Mouse (Mus musculus): ENCODE data around the gene Pgbd5. TPM values are rescaled to one million over a fixed set of nuclear protein-coding genes. Genes with fewer than 3 reads are reported as not detected.
A peak's percentile ranks its signal among the peaks of the same experiment; 100 is the strongest.

Gene Pgbd5
- total RNA-seq (2014; fragmentation: Nextera tagmentation) (not detected in 2 replicates), total RNA-seq (2017) (not detected in 2 replicates)

DNA sequence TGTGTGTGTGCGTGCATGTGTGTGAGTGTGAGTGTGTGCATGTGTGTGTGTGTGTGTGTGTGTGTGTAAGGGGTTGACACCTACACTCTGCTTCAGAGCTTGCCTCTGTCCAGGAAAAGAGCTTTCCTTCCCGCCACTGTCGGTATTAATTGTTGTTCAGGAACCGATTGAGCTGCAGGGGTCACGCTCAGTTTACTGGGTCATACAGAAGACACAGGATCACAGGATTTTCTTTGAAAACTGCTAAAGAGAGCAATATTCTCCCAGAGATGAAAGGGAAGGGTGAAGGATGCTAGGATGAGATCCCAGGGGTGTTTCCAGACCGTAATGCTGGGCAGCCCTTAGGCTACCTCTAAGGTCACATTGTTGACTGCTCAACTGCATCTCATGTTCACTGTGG, at the start of gene Pgbd5:
Gene Pgbd5 (minus strand): TSS at position 101 of the 400 bp plus-strand sequence.
- no peak for ATAC-seq (replicated peaks; ENCODE audit: poor library complexity, severe bottlenecking)

DNA sequence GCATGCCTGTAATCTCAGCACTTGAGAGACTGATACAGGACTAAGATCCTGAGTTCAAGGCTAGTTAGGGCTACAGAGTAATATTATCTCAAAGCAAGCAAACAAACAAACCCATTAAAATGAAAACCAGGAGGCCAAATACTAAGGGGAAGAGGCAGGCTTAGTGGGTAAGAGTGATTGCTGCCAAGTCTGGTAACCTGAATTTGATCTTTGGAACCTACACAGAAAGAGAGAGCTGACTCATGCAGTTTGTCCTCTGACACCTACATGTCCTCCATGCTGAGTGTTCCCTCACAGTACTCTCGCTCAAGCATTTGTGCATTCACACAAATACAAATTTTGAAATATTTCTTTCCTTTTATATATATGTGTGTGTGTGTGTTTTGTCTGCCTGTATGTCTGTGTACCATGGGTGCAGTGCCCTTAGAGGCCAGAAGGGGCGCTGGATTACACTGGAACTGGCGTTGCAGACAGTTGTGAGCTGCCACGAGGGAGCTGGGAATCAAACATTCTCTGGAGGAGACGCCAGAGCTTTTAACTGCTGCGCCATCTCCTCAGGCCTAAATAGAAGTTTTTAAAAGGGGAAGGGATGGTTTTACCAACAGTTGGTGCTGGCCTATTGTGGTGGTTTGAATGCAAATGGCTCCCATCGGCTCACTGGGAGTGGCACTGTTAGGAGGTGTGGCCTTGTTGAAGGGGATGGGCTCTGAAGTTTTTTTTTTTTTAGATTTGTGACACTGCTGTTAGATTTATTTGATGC, 44.1 kb upstream of the Pgbd5 start:
- no peak for ATAC-seq (replicated peaks; ENCODE audit: poor library complexity, severe bottlenecking)

DNA sequence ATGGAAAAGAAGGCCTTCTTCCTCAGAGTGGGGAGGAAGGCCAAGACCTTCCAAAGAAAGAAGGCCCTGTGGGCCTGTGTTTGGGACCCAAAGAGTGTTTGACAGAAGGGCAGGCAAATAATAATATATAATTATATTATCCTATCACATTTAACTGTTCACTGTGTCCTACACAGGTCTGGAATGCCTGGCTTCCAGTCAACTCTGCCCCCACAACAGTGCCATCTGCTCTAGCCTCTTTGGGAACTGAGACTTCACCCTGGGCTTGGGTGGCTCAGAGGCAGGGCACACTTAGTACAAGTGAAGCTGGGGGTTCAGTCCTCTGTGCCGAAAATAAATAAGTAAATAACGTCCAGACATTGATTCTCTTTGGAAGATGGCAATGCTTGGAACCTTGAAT, 43.3 kb upstream of the Pgbd5 start:
- ATAC-seq (replicated peaks; ENCODE audit: poor library complexity, severe bottlenecking) = no peak

DNA sequence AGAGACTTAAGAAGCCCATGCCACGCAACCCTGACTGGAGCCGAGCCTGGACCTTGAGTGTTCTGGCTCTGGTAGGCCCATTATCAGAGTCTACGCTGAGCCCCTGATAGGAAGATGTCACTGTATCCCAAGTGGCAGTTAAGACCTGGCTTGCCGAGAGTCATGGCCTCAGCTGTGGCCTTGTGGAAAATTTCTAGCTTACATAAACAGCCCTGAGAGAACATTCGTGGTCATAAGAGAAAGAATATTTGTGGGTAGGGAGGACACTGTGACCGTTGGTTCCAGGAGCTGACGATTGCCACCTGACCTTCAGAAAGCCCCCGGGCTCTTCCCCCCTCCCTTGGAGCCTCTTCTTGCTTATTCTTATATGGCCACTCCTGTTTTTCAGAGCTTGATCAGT, 40.9 kb upstream of the Pgbd5 start:
- no peak for ATAC-seq (replicated peaks; ENCODE audit: poor library complexity, severe bottlenecking)

DNA sequence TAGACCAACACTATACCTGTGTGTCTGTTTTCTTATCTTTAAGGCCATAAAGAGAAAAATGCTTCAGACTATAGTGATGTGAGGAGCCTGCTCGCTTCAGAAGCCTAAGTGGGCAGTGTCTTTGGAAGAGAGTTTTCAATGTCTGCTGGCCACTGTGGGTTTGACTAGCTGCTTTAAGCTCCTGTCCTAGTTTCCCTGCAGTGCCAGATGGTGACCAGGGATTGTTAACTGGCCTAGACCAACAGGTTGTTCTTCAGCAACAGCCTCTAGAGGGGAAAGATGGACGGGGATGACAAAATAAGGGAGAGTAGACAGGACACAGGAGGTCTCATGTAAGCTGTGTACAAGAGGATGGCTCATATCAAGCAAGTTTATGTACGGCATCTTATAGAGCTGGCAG, 39.8 kb upstream of the Pgbd5 start:
- no peak for ATAC-seq (replicated peaks; ENCODE audit: poor library complexity, severe bottlenecking)

GRCm38 (mm10) chr8:124476701-124477100, 37.2 kb upstream of the Pgbd5 start:
- no peak for ATAC-seq (replicated peaks; ENCODE audit: poor library complexity, severe bottlenecking)

GRCm38 (mm10) chr8:124475690-124476089, 36.2 kb upstream of the Pgbd5 start:
- no peak for ATAC-seq (replicated peaks; ENCODE audit: poor library complexity, severe bottlenecking)

GRCm38 (mm10) chr8:124464641-124465040, 25.2 kb upstream of the Pgbd5 start:
- no peak for ATAC-seq (replicated peaks; ENCODE audit: poor library complexity, severe bottlenecking)

DNA sequence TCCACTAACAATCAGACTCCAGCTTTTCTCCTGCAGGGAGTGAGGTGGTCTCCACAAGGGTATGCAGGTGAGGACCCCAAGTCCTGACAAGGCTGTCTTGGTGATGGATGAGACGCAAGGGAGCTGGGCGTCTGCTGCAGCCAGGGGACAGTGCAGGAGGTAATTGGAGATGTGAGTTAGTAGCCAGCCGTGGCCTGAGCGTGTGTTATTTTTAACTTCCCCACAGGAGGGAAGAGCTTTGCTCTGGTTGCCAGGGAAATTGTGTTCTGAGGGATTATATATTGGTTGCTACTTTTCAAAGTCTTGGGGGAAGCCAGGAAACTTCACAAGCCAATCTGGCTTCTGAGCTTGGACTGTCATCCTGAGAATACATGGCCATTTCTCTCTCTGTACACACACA, 23.7 kb upstream of the Pgbd5 start:
- no peak for ATAC-seq (replicated peaks; ENCODE audit: poor library complexity, severe bottlenecking)

DNA sequence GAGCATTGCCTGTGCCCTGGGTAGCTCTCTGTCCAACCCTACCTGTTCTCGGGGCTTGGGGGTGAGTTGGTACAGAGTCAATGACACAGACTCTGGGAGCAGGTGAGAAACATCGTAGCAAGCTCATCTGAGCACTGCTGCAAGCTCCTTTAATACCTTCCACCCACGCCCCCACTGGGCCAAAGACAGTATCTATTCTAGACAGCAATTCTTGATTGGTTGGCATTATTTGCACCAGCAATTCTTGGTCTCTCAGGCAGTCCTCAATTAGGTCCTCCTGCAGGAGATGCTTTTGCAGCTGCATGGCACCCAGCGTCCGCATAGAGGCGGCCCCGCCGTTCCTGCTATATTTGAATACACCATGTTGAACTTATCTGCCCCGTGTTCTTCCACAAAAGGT, 22.7 kb upstream of the Pgbd5 start:
- ATAC-seq (replicated peaks; ENCODE audit: poor library complexity, severe bottlenecking) = no peak

DNA sequence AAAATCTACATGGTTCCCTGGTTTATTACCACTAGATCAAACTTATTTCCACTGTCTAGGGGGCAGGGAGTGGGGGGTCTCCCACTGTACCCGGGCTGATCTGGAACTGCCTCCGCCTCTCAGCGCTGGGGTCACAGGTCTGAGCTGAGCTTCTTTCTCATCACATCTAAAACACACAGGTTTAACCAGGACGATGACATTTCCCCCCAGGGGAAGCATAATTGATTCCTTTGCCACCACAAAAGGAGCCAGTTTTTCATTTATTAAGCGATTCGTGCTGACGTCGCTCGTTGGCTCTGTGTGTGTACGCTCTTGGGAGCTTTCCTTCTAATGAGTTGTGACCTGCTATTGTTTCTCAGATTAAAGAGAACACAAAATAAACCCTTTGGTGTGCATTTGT, 21.6 kb upstream of the Pgbd5 start:
- ATAC-seq (replicated peaks; ENCODE audit: poor library complexity, severe bottlenecking) = no peak

DNA sequence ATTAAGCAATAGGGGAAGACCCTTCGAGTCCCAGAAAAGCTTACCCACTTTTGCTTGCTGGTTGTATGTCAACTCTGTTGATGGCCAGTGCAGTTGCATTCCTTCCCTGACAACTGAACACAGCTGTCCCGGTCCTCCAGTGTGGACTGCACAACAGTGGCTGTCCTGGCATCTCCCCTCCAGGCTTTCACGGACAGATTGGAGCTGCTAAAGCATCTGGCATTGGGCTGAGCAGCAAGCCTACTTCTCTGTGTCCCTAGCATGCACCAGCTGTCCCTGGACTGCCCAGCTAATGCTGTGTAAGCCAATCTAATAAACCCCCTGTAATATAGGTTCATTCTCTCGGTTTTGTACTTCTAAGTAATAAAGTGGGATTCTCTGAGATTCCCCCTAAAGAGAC, 21.2 kb upstream of the Pgbd5 start:
- ATAC-seq (replicated peaks; ENCODE audit: poor library complexity, severe bottlenecking) = no peak

- ATAC-seq (replicated peaks; ENCODE audit: poor library complexity, severe bottlenecking) = no peak
These were observed 20.2 kb upstream of the Pgbd5 start for GRCm38 (mm10) chr8:124459627-124460026.

DNA sequence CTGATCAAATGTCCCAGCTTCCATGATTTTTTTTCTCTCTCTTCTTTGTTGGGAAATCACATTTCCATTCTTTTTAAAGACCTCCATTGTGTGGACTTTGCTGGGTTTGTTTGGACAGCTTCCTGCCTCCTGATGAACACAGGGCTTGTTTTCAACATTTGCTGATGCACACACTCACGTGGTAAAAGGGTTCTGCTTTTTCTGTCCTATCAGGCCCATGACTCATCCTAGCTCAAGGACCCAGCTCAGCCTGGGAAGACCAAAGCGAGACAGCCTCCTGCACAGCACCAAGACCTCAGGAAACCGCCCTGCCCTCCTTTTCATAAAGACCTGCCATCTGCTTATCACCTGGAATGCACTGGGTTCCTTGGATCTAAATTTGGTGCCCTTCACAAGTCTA, 15.9 kb upstream of the Pgbd5 start:
- no peak for ATAC-seq (replicated peaks; ENCODE audit: poor library complexity, severe bottlenecking)

DNA sequence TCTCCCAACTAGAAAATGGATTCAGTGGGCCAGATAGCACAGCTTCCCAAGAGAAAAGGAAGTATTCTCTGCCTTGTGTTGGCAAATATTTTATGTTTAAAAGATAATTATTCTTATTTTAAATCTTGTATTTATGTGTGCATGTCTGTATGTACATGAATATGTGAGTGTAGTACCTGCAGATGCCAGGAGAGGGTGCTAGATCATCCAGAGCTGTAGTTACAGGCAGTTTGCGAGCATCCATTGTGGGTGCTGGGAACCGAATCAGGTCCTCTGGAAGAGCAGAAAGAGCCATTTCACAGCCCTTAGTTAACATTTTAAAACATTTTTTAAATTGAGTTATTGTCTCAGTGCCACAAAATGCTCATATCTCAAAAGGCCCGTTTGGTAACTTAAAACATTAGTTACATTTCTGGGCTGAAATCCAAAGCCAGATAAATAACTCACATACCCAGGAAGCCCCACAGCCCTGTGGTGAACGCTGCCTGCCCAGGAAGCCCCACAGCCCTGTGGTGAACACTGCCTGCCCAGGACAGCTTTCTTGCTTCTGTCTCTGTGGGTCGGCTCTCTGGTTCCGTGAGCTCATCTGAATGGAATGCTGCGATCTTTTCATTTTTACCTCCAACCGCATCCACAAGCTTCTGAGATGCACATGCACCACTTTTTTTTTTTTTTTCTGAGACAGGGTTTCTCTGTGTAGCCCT, 10.9 kb upstream of the Pgbd5 start:
- ATAC-seq (replicated peaks; ENCODE audit: poor library complexity, severe bottlenecking) = no peak

DNA sequence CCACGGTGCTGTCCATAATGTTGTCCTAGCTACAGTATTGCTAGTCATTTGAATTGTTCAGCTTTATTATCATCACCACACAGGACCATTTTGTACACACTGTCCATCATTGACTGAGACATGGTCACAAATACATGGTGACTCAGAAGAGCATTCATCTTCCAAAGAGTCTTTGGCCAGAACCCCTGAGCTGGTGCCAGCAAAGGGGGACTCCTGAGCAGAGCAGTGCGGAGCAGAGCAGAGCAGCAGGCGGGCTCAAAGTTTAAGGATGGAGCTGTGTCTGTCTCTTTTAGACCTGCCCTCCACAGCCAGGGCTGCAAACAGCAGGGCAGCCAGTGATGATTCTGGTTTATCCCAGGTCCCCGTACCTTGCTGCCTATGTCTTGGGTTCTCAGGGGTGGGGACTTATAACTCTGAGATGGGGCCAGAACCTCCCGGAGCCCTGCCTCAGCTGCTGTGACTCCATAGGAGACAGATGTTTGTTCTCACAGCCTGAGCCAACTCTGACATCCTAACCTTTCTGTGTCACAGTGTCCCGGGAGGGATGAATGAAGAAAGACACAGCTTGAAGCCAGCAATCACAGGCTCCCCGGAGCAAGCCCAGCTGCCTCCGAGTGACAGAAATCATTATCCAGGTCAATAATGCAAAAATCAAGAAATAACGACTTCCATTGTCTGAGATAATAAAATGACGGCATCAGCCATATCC, 9.7 kb upstream of the Pgbd5 start:
- ATAC-seq (replicated peaks; ENCODE audit: poor library complexity, severe bottlenecking) = no peak

GRCm38 (mm10) chr8:124436741-124437140, 2.7 kb downstream of the Pgbd5 start:
- ATAC-seq (replicated peaks; ENCODE audit: poor library complexity, severe bottlenecking) = no peak

- ATAC-seq (replicated peaks; ENCODE audit: poor library complexity, severe bottlenecking) = no peak
These were observed 3.7 kb downstream of the Pgbd5 start for GRCm38 (mm10) chr8:124435707-124436243.

GRCm38 (mm10) chr8:124435170-124435569, 4.3 kb downstream of the Pgbd5 start:
- no peak for ATAC-seq (replicated peaks; ENCODE audit: poor library complexity, severe bottlenecking)

DNA sequence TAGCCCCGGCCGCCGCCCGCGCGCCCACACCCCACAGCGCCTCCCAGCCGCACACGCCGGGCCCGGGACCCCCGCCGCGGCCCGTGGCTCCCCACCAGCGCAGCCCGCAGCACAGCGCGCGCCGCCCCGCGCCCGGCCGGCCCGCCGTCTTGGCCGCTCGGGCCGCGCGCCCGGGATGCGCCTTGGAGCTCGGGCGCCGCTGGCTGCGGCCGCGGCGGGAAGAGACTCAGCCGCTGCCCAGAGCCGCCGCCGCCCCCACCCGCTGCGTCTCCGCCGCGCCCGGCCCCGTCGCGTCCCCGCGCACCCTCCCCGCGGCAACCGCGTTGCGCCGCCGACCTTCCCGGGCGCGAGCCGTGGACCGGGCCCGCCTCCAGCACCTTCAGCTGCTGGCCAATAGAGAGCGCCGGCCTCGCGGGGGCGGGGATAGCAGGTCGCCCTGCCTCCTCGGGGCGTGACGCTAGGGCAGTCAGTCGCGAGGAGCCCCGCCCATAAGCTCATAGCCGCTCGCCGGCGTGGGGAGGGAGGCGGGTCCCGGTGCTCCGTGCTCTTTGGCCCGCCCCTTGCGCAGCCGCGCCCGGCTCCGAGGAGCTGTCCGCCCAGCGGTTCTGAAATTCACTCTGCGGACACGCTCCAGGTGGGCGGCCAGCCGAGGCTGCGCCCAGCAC, 5.2 kb downstream of the Pgbd5 start:
- peak; percentile 99 for ATAC-seq (replicated peaks; ENCODE audit: poor library complexity, severe bottlenecking)
